Mouse (Mus musculus) MEL (cell line): ENCODE measurements around the gene 4930550C14Rik. TPM values are rescaled to one million over a fixed set of nuclear protein-coding genes. Genes with fewer than 3 reads are reported as not detected.

Experiments
- DNase-seq: peaks from one replicate; pipeline ENCODE4 v3.0.0; 2011; ENCODE audit warnings: low read depth, low spot score
- H3K27ac ChIP-seq: 2 replicates; pipeline ENCODE4 v1.5.1; 2012; ENCODE audit warnings: low read depth, mild to moderate bottlenecking, control low read depth, low read length, moderate library complexity; ENCODE audit not compliant: control insufficient read depth
- H3K27me3 ChIP-seq, 2 experiments: fragments of 150-350 bp in 1 of 2; sonication (generic) in 1 of 2; 2 replicates each; pipeline ENCODE4 v1.6.1; 2012; ENCODE audit warnings: low read length in 2 of 2, mild to moderate bottlenecking in 2 of 2, improper control_type of control experiment in 1 of 2, moderate library complexity in 1 of 2; ENCODE audit not compliant: insufficient read depth in 2 of 2, control insufficient read depth in 1 of 2
- H3K36me3 ChIP-seq, 2 experiments: 2 replicates each; pipeline ENCODE4 v1.6.1; 2012 to 2014; ENCODE audit warnings: low read length in 2 of 2, improper control_type of control experiment in 1 of 2, inconsistent platforms in 1 of 2, mild to moderate bottlenecking in 1 of 2; ENCODE audit not compliant: insufficient read depth in 2 of 2, control insufficient read depth in 1 of 2
- H3K4me1 ChIP-seq, 2 experiments: fragments of 150-350 bp in 1 of 2; sonication (generic) in 1 of 2; 2 replicates each; pipeline ENCODE4 v1.6.1; 2012; ENCODE audit warnings: low read length in 2 of 2, improper control_type of control experiment in 1 of 2, mild to moderate bottlenecking in 1 of 2; ENCODE audit not compliant: insufficient read depth in 2 of 2, control insufficient read depth in 1 of 2
- H3K4me3 ChIP-seq, 2 experiments: fragments of 150-350 bp in 1 of 2; sonication (generic) in 1 of 2; 2 replicates each; pipeline ENCODE4 v1.5.1; 2012; ENCODE audit warnings: low read depth in 2 of 2, low read length in 2 of 2, mild to moderate bottlenecking in 2 of 2, moderate library complexity in 2 of 2, control low read depth in 1 of 2, improper control_type of control experiment in 1 of 2; ENCODE audit not compliant: control insufficient read depth in 1 of 2, insufficient read depth in 1 of 2
- H3K79me2 ChIP-seq: 2 replicates; pipeline ENCODE4 v1.6.1; 2012; ENCODE audit warnings: mild to moderate bottlenecking, low read length, moderate library complexity; ENCODE audit not compliant: control insufficient read depth, poor library complexity, insufficient read depth
- H3K9ac ChIP-seq: 2 replicates; pipeline ENCODE4 v1.6.1; 2012; ENCODE audit warnings: low read depth, mild to moderate bottlenecking, control low read depth, low read length, moderate library complexity; ENCODE audit not compliant: control insufficient read depth, poor library complexity, severe bottlenecking
- H3K9me3 ChIP-seq: fragments of 150-350 bp; sonication (generic); replicated peaks from 2 replicates; pipeline ENCODE4 v1.6.1; 2012; ENCODE audit warnings: mild to moderate bottlenecking, low read length, improper control_type of control experiment, moderate library complexity; ENCODE audit not compliant: insufficient read depth
- CHD2 ChIP-seq: IDR thresholded peaks from 2 replicates; pipeline ENCODE4 v1.6.1; 2011; ENCODE audit warnings: low read length, improper control_type of control experiment
- CTCF ChIP-seq, 3 experiments: IDR thresholded peaks in 2 of 3; conservative IDR thresholded peaks in 1 of 3; 2 replicates each; pipeline ENCODE4 v1.5.1; 2011 to 2012; ENCODE audit warnings: low read length in 3 of 3, low read depth in 2 of 3, mild to moderate bottlenecking in 2 of 3, improper control_type of control experiment in 1 of 3, inconsistent platforms in 1 of 3, mixed read lengths in 1 of 3, moderate library complexity in 1 of 3; ENCODE audit not compliant: control insufficient read depth in 1 of 3, insufficient read depth in 1 of 3, poor library complexity in 1 of 3, severe bottlenecking in 1 of 3
- E2F4 ChIP-seq: IDR thresholded peaks from 2 replicates; pipeline ENCODE4 v1.6.1; 2011; ENCODE audit warnings: low read depth, low read length, improper control_type of control experiment, borderline replicate concordance
- ETS1 ChIP-seq: IDR thresholded peaks from 2 replicates; pipeline ENCODE4 v1.6.1; 2012; ENCODE audit warnings: low read depth, mild to moderate bottlenecking, inconsistent platforms, low read length, improper control_type of control experiment, moderate library complexity
- GABPA ChIP-seq: IDR thresholded peaks from 2 replicates; pipeline ENCODE4 v1.6.1; 2012; ENCODE audit warnings: low read depth, mild to moderate bottlenecking, inconsistent platforms, low read length, improper control_type of control experiment, moderate library complexity
- JUND ChIP-seq: IDR thresholded peaks from 2 replicates; pipeline ENCODE4 v1.6.1; 2011; ENCODE audit warnings: low read depth, mild to moderate bottlenecking, improper control_type of control experiment, low read length
- MAFK ChIP-seq: IDR thresholded peaks from 2 replicates; pipeline ENCODE4 v1.6.1; 2011; ENCODE audit warnings: low read depth, mild to moderate bottlenecking, low read length, improper control_type of control experiment, borderline replicate concordance
- MAX ChIP-seq: IDR thresholded peaks from 2 replicates; pipeline ENCODE4 v1.6.1; 2011; ENCODE audit warnings: low read length, improper control_type of control experiment
- MAZ ChIP-seq: IDR thresholded peaks from 2 replicates; pipeline ENCODE4 v1.6.1; 2012; ENCODE audit warnings: low read depth, mild to moderate bottlenecking, inconsistent platforms, low read length, improper control_type of control experiment
- MXI1 ChIP-seq: IDR thresholded peaks from 2 replicates; pipeline ENCODE4 v1.6.1; 2011; ENCODE audit warnings: mild to moderate bottlenecking, low read depth, low read length, improper control_type of control experiment
- MYB ChIP-seq: IDR thresholded peaks from 2 replicates; pipeline ENCODE4 v1.6.1; 2011; ENCODE audit warnings: mild to moderate bottlenecking, low read depth, low read length, improper control_type of control experiment
- NELFE ChIP-seq: IDR thresholded peaks from 2 replicates; pipeline ENCODE4 v1.6.1; 2011; ENCODE audit warnings: low read depth, low read length, improper control_type of control experiment
- POLR2A ChIP-seq, 2 experiments: IDR thresholded peaks; 2 replicates each; pipeline ENCODE4 v1.6.1; 2011 to 2012; ENCODE audit warnings: low read length in 2 of 2, mild to moderate bottlenecking in 2 of 2, control low read depth in 1 of 2, improper control_type of control experiment in 1 of 2, low read depth in 1 of 2, moderate library complexity in 1 of 2; ENCODE audit not compliant: control insufficient read depth in 1 of 2, insufficient read depth in 1 of 2, poor library complexity in 1 of 2
- POLR2AphosphoS2 ChIP-seq: IDR thresholded peaks from 2 replicates; pipeline ENCODE4 v1.6.1; 2011; ENCODE audit warnings: low read length, improper control_type of control experiment
- RCOR1 ChIP-seq: IDR thresholded peaks from 2 replicates; pipeline ENCODE4 v1.6.1; 2012; ENCODE audit warnings: low read depth, mild to moderate bottlenecking, inconsistent platforms, low read length, improper control_type of control experiment
- TCF12 ChIP-seq: IDR thresholded peaks from 2 replicates; pipeline ENCODE4 v1.6.1; 2014; ENCODE audit warnings: low read depth, mild to moderate bottlenecking, inconsistent platforms, low read length, improper control_type of control experiment, moderate library complexity
- UBTF ChIP-seq: IDR thresholded peaks from 2 replicates; pipeline ENCODE4 v1.6.1; 2012; ENCODE audit warnings: low read depth, mild to moderate bottlenecking, inconsistent platforms, low read length, improper control_type of control experiment, moderate library complexity, borderline replicate concordance; ENCODE audit not compliant: insufficient read depth
- USF1 ChIP-seq: IDR thresholded peaks from 2 replicates; pipeline ENCODE4 v1.6.1; 2014; ENCODE audit warnings: low read depth, mild to moderate bottlenecking, inconsistent platforms, low read length, improper control_type of control experiment, moderate library complexity
- USF2 ChIP-seq, 2 experiments: IDR thresholded peaks; 2 replicates each; pipeline ENCODE4 v1.6.1; 2011 to 2012; ENCODE audit warnings: improper control_type of control experiment in 2 of 2, low read length in 2 of 2, borderline replicate concordance in 1 of 2, inconsistent platforms in 1 of 2, low read depth in 1 of 2, mild to moderate bottlenecking in 1 of 2; ENCODE audit not compliant: insufficient read depth in 1 of 2
- ZC3H11A ChIP-seq: IDR thresholded peaks from 2 replicates; pipeline ENCODE4 v1.6.1; 2012; ENCODE audit warnings: low read depth, mild to moderate bottlenecking, inconsistent platforms, low read length, improper control_type of control experiment
- ZKSCAN1 ChIP-seq: IDR thresholded peaks from 2 replicates; pipeline ENCODE4 v1.6.1; 2012; ENCODE audit warnings: low read depth, mild to moderate bottlenecking, inconsistent platforms, low read length, improper control_type of control experiment, moderate library complexity
- polyA plus RNA-seq, 2 experiments: library from polyadenylated mRNA; stranded (reverse) in 1 of 2; unstranded in 1 of 2; fragments of >175 nt in 1 of 2; fragments of >200 nt in 1 of 2; gene quantifications; 2 replicates each; pipeline versions ENCODE4 v1.2.1 to v1.2.4; 2012; ENCODE audit warnings: low replicate concordance in 2 of 2, low read depth in 1 of 2; ENCODE audit not compliant: insufficient read length in 2 of 2, insufficient read depth in 1 of 2, missing spikeins in 1 of 2
- total RNA-seq: library from RNA; depleted of rRNA; stranded (reverse); fragments of 300-350 nt; gene quantifications from 2 replicates; pipeline ENCODE4 v1.2.3, GENCODE M21; 2012

Gene 4930550C14Rik
- total and polyA plus RNA-seq, 3 experiments: 0.08 TPM; not detected in 1

GRCm38 (mm10) chr9:53387431-53387830 lies 14.7 kb upstream of the 4930550C14Rik start:
- peaks cover 4 to 7% of the 10 kb centered on the region in 2 experiments; a peak in 2 of 4 replicates for H3K27me3 ChIP-seq
- no peak for DNase-seq
- H3K36me3 ChIP-seq: no peaks in the 10 kb centered on the region
- no peaks in the 10 kb centered on the region for H3K4me1 ChIP-seq
- no peak for TF ChIP-seq MYB
- no peak for TF ChIP-seq GABPA
- no peak for TF ChIP-seq JUND
- no peak for TF ChIP-seq TCF12
- TF ChIP-seq RCOR1: no peak
- TF ChIP-seq ZKSCAN1: no peak
- no peak for TF ChIP-seq MXI1
- TF ChIP-seq ZC3H11A: no peak
- TF ChIP-seq USF1: no peak
- TF ChIP-seq MAFK: no peak
- no peak for TF ChIP-seq ETS1
- no peak for TF ChIP-seq POLR2A (IDR thresholded peaks at IDR 0.05; ENCODE audit: control insufficient read depth in 1 of 2, insufficient read depth in 1 of 2, low read depth in 1 of 2, low read length in 2 of 2, poor library complexity in 1 of 2)
- no peak for TF ChIP-seq NELFE
- TF ChIP-seq, all 39 proteins: peak for 0
- no peaks in the 10 kb centered on the region for H3K79me2 ChIP-seq
- no peak overlapping the region for H3K9ac ChIP-seq
- no peak overlapping the region for H3K4me3 ChIP-seq
- no peak overlapping the region for H3K27ac ChIP-seq
- H3K9me3 ChIP-seq: no peaks in the 10 kb centered on the region

GRCm38 (mm10) chr9:53389109-53389508 lies 13.0 kb upstream of the 4930550C14Rik start:
- no peak for DNase-seq
- Histone ChIP-seq H3K4me1 (no peaks in the 10 kb centered on the region), H3K27me3 (peaks cover 8% of the 10 kb centered on the region in 2 experiments; a peak in 3 of 4 replicates), H3K4me3 (no peak overlapping the region), H3K79me2 (no peaks in the 10 kb centered on the region), H3K27ac (no peak overlapping the region), H3K9me3 (no peaks in the 10 kb centered on the region), H3K36me3 (no peaks in the 10 kb centered on the region), H3K9ac (no peak overlapping the region)
- TF ChIP-seq E2F4 (no peak), UBTF (no peak), USF2 (IDR thresholded peaks at IDR 0.05; ENCODE audit: borderline replicate concordance in 1 of 2, insufficient read depth in 1 of 2, low read depth in 1 of 2, low read length in 2 of 2) (no peak), MAZ (no peak), MYB (no peak), CHD2 (no peak), NELFE (no peak), ETS1 (no peak), RCOR1 (no peak), POLR2AphosphoS2 (no peak), CTCF (IDR thresholded peaks at IDR 0.05 in 2 of 3, conservative IDR thresholded peaks at IDR 0.05 in 1 of 3; ENCODE audit: control insufficient read depth in 1 of 3, insufficient read depth in 1 of 3, low read depth in 2 of 3, low read length in 3 of 3, poor library complexity in 1 of 3, severe bottlenecking in 1 of 3) (no peak), MAX (no peak), ZKSCAN1 (no peak), TCF12 (no peak), JUND (no peak)
